Mouse (Mus musculus): Measurements from ENCODE around the gene Mettl15. TPM values are rescaled to one million over a fixed set of nuclear protein-coding genes. Genes with fewer than 3 reads are reported as not detected.

Mettl15 gene
- total and polyA plus RNA-seq, 3 experiments, result 3.1 to 5.3 TPM; not detected in 1

DNA sequence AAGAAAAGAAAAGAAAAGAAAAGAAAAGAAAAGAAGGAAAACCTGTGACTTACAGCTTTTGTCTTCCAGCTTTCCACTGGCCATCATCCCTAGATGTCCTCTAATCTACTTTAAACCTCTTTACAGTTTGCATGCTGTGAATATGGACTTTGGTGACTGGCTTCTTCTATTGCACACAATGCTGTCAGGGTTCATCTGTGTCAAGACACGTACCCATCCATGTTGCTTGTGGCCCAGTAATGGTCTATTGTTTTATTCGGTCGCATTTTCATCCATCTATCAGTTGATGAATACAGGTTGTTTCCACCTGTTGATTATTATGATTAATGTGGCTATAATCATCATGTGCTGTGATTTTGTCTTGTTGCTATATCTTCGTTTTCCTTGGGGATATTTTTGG is 46.7 kb downstream of the Mettl15 start:
- peaks cover 0 to 3% of the 10 kb centered on the region in 2 experiments; a peak in 1 of 4 replicates for H3K4me1 ChIP-seq (ENCODE audit: control insufficient read depth in 1 of 2, insufficient read depth in 2 of 2, low read length in 2 of 2)
- H3K9ac ChIP-seq (ENCODE audit: control insufficient read depth, low read depth, low read length, poor library complexity, severe bottlenecking), result no peak overlapping the region
- H3K4me3 ChIP-seq (ENCODE audit: control insufficient read depth in 1 of 2, insufficient read depth in 1 of 2, low read depth in 2 of 2, low read length in 2 of 2), result no peak overlapping the region
- no peak overlapping the region for H3K27ac ChIP-seq (ENCODE audit: control insufficient read depth, low read depth, low read length)
- H3K36me3 ChIP-seq (ENCODE audit: control insufficient read depth in 1 of 2, insufficient read depth in 2 of 2, low read length in 2 of 2), result no peaks in the 10 kb centered on the region; a peak in 1 of 4 replicates
- H3K27me3 ChIP-seq (ENCODE audit: control insufficient read depth in 1 of 2, insufficient read depth in 2 of 2, low read length in 2 of 2), result no peaks in the 10 kb centered on the region
- no peaks in the 10 kb centered on the region for H3K9me3 ChIP-seq (replicated peaks; ENCODE audit: insufficient read depth, low read length)
- H3K79me2 ChIP-seq (ENCODE audit: control insufficient read depth, insufficient read depth, low read length, poor library complexity), result no peaks in the 10 kb centered on the region
- no peak for DNase-seq (ENCODE audit: low read depth, low spot score)
- TF ChIP-seq CHD2 (IDR thresholded peaks at IDR 0.05; ENCODE audit: low read length), result no peak
- no peak for TF ChIP-seq UBTF (IDR thresholded peaks at IDR 0.05; ENCODE audit: borderline replicate concordance, insufficient read depth, low read depth, low read length)
- no peak for TF ChIP-seq GATA1 (IDR thresholded peaks at IDR 0.05; ENCODE audit: low read depth, low read length)
- no peak for TF ChIP-seq ZC3H11A (IDR thresholded peaks at IDR 0.05; ENCODE audit: low read depth, low read length)
- TF ChIP-seq USF2 (IDR thresholded peaks at IDR 0.05; ENCODE audit: borderline replicate concordance in 1 of 2, insufficient read depth in 1 of 2, low read depth in 1 of 2, low read length in 2 of 2), result no peak
- no peak for TF ChIP-seq BHLHE40 (IDR thresholded peaks at IDR 0.05; ENCODE audit: borderline replicate concordance, low read depth, low read length)
- TF ChIP-seq TCF12 (IDR thresholded peaks at IDR 0.05; ENCODE audit: low read depth, low read length), result no peak
- TF ChIP-seq ZKSCAN1 (IDR thresholded peaks at IDR 0.05; ENCODE audit: low read depth, low read length), result no peak
- no peak for TF ChIP-seq ETS1 (IDR thresholded peaks at IDR 0.05; ENCODE audit: low read depth, low read length)
- no peak for TF ChIP-seq MYB (IDR thresholded peaks at IDR 0.05; ENCODE audit: low read depth, low read length)
- no peak for TF ChIP-seq MAZ (IDR thresholded peaks at IDR 0.05; ENCODE audit: low read depth, low read length)
- TF ChIP-seq E2F4 (IDR thresholded peaks at IDR 0.05; ENCODE audit: borderline replicate concordance, low read depth, low read length), result no peak
- TF ChIP-seq POLR2AphosphoS2 (IDR thresholded peaks at IDR 0.05; ENCODE audit: low read length), result no peak
- no peak for TF ChIP-seq SIN3A (IDR thresholded peaks at IDR 0.05; ENCODE audit: low read length)
- no peak for TF ChIP-seq NELFE (IDR thresholded peaks at IDR 0.05; ENCODE audit: low read depth, low read length)
- no peak for TF ChIP-seq MEF2A (IDR thresholded peaks at IDR 0.05; ENCODE audit: extremely low read depth, insufficient replicate concordance, low read depth, low read length, poor library complexity, severe bottlenecking)

- TF ChIP-seq BHLHE40 (IDR thresholded peaks at IDR 0.05; ENCODE audit: borderline replicate concordance, low read depth, low read length), result no peak
- TF ChIP-seq ELF1 (IDR thresholded peaks at IDR 0.05; ENCODE audit: low read depth, low read length), result no peak
- TF ChIP-seq JUND (IDR thresholded peaks at IDR 0.05; ENCODE audit: low read depth, low read length), result no peak
- no peak for TF ChIP-seq KAT2A (conservative IDR thresholded peaks at IDR 0.05; ENCODE audit: low read depth, low read length)
- TF ChIP-seq MEF2A (IDR thresholded peaks at IDR 0.05; ENCODE audit: extremely low read depth, insufficient replicate concordance, low read depth, low read length, poor library complexity, severe bottlenecking), result no peak
- TF ChIP-seq USF2 (IDR thresholded peaks at IDR 0.05; ENCODE audit: borderline replicate concordance in 1 of 2, insufficient read depth in 1 of 2, low read depth in 1 of 2, low read length in 2 of 2), result no peak
- no peak for TF ChIP-seq USF1 (IDR thresholded peaks at IDR 0.05; ENCODE audit: low read depth, low read length)
- TF ChIP-seq RAD21 (IDR thresholded peaks at IDR 0.05; ENCODE audit: low read depth, low read length), result no peak
- TF ChIP-seq ZC3H11A (IDR thresholded peaks at IDR 0.05; ENCODE audit: low read depth, low read length), result no peak
- no peak for TF ChIP-seq ZNF384 (IDR thresholded peaks at IDR 0.05; ENCODE audit: low read depth, low read length)
- TF ChIP-seq MXI1 (IDR thresholded peaks at IDR 0.05; ENCODE audit: low read depth, low read length), result no peak
- no peak for TF ChIP-seq GATA1 (IDR thresholded peaks at IDR 0.05; ENCODE audit: low read depth, low read length)
- no peak for TF ChIP-seq POLR2AphosphoS2 (IDR thresholded peaks at IDR 0.05; ENCODE audit: low read length)
- no peak for TF ChIP-seq ETS1 (IDR thresholded peaks at IDR 0.05; ENCODE audit: low read depth, low read length)
- TF ChIP-seq MYB (IDR thresholded peaks at IDR 0.05; ENCODE audit: low read depth, low read length), result no peak
- TF ChIP-seq CHD2 (IDR thresholded peaks at IDR 0.05; ENCODE audit: low read length), result no peak
- no peak for TF ChIP-seq GABPA (IDR thresholded peaks at IDR 0.05; ENCODE audit: low read depth, low read length)
- no peak for TF ChIP-seq TBP (IDR thresholded peaks at IDR 0.05; ENCODE audit: low read depth, low read length)
- no peak for TF ChIP-seq POLR2A (IDR thresholded peaks at IDR 0.05; ENCODE audit: control insufficient read depth in 1 of 2, insufficient read depth in 1 of 2, low read depth in 1 of 2, low read length in 2 of 2, poor library complexity in 1 of 2)
- no peaks in the 10 kb centered on the region; a peak in 1 of 4 replicates for H3K36me3 ChIP-seq (ENCODE audit: control insufficient read depth in 1 of 2, insufficient read depth in 2 of 2, low read length in 2 of 2)
- H3K79me2 ChIP-seq (ENCODE audit: control insufficient read depth, insufficient read depth, low read length, poor library complexity), result no peaks in the 10 kb centered on the region
- H3K4me3 ChIP-seq (ENCODE audit: control insufficient read depth in 1 of 2, insufficient read depth in 1 of 2, low read depth in 2 of 2, low read length in 2 of 2), result no peak overlapping the region
- H3K27ac ChIP-seq (ENCODE audit: control insufficient read depth, low read depth, low read length), result no peak overlapping the region
- H3K9me3 ChIP-seq (replicated peaks; ENCODE audit: insufficient read depth, low read length), result no peaks in the 10 kb centered on the region
- H3K27me3 ChIP-seq (ENCODE audit: control insufficient read depth in 1 of 2, insufficient read depth in 2 of 2, low read length in 2 of 2), result no peaks in the 10 kb centered on the region
- no peak overlapping the region for H3K9ac ChIP-seq (ENCODE audit: control insufficient read depth, low read depth, low read length, poor library complexity, severe bottlenecking)
- H3K4me1 ChIP-seq (ENCODE audit: control insufficient read depth in 1 of 2, insufficient read depth in 2 of 2, low read length in 2 of 2), result 0 out of 4 replicates have a peak, but pooled peaks cover 0 to 3% of the 10 kb centered on the region in 2 experiments
- no peak for DNase-seq (ENCODE audit: low read depth, low spot score)
Observed at GRCm38 (mm10) chr2:109230443-109230842, 50.1 kb downstream of the Mettl15 start.
